Mouse (Mus musculus): Measurements from ENCODE around the gene Nsmf. TPM values are rescaled to one million over a fixed set of nuclear protein-coding genes. Genes with fewer than 3 reads are reported as not detected.

Gene Nsmf
- total RNA-seq, 2 experiments from 2014 or later: 19.8 to 21.2 TPM

- no peak for DNase-seq (ENCODE audit: low spot score)
- intact Hi-C loops (cut with DNase I): no loop called here
These were observed 29.5 kb downstream of the Nsmf start for GRCm38 (mm10) chr2:25083697-25084096.

- DNase-seq (ENCODE audit: low spot score): no peak
These were observed 31.4 kb downstream of the Nsmf start for GRCm38 (mm10) chr2:25085571-25085970.

GRCm38 (mm10) chr2:25087842-25088241 lies 33.7 kb downstream of the Nsmf start:
- no peak for DNase-seq (ENCODE audit: low spot score)
- intact Hi-C loops (cut with DNase I): no loop called here

More at GRCm38 (mm10) chr2:25085571-25085970, 31.4 kb downstream of the Nsmf start:
- intact Hi-C loops (cut with DNase I): no loop called here

- no peak for DNase-seq (ENCODE audit: low spot score)
- intact Hi-C loops (cut with DNase I): no loop called here
These were observed 34.5 kb downstream of the Nsmf start for GRCm38 (mm10) chr2:25088636-25089035.

- intact Hi-C loops (cut with DNase I): no loop called here
These were observed 40.6 kb downstream of the Nsmf start for GRCm38 (mm10) chr2:25094785-25095108.

GRCm38 (mm10) chr2:25095109-25095850 lies 41.1 kb downstream of the Nsmf start, which contains the start of gene Noxa1:
Gene Noxa1 (minus strand): TSS chr2:25095149.
- intact Hi-C loops (cut with DNase I): no loop called here
- DNase-seq (ENCODE audit: low spot score): no peak

More at GRCm38 (mm10) chr2:25094785-25095108, 40.6 kb downstream of the Nsmf start:
- no peak for DNase-seq (ENCODE audit: low spot score)

- intact Hi-C loops (cut with DNase I): loop anchor here (2.0 kb wide), 2 partner anchors 59 to 95 kb away; no protein-coding TSS in a partner anchor
- DNase-seq (ENCODE audit: low spot score): no peak
These were observed 44.0 kb downstream of the Nsmf start for GRCm38 (mm10) chr2:25098005-25098615.

GRCm38 (mm10) chr2:25098956-25099355 lies 44.8 kb downstream of the Nsmf start:
- no peak for DNase-seq (ENCODE audit: low spot score)
- intact Hi-C loops (cut with DNase I): loop anchor here (2.0 kb wide), 2 partner anchors 58 to 94 kb away; no protein-coding TSS in a partner anchor

- no peak for DNase-seq (ENCODE audit: low spot score)
- intact Hi-C loops (cut with DNase I): loop anchor here (2.0 kb wide), 2 partner anchors 57 to 93 kb away; no protein-coding TSS in a partner anchor
These were observed 45.5 kb downstream of the Nsmf start for GRCm38 (mm10) chr2:25099703-25100102.

GRCm38 (mm10) chr2:25104122-25104521 lies 50.0 kb downstream of the Nsmf start:
- no peak for DNase-seq (ENCODE audit: low spot score)
- intact Hi-C loops (cut with DNase I): no loop called here

GRCm38 (mm10) chr2:25106045-25106444 lies 51.9 kb downstream of the Nsmf start:
- intact Hi-C loops (cut with DNase I): no loop called here
- no peak for DNase-seq (ENCODE audit: low spot score)

GRCm38 (mm10) chr2:25109487-25109886 lies 55.3 kb downstream of the Nsmf start:
- no peak for DNase-seq (ENCODE audit: low spot score)
- intact Hi-C loops (cut with DNase I): no loop called here

- DNase-seq (ENCODE audit: low spot score): peak; percentile 20
These were observed 56.5 kb downstream of the Nsmf start for GRCm38 (mm10) chr2:25110505-25111183.

GRCm38 (mm10) chr2:25111184-25111791 lies 57.1 kb downstream of the Nsmf start:
- no peak for DNase-seq (ENCODE audit: low spot score)
- intact Hi-C loops (cut with DNase I): no loop called here

More at GRCm38 (mm10) chr2:25110505-25111183, 56.5 kb downstream of the Nsmf start:
- intact Hi-C loops (cut with DNase I): no loop called here

Small RNAs within 50 kb of the gene (microRNA-seq; reads per million reads assigned to microRNA genes)
- gene Gm24328: not detected
- gene Mir7664: not detected

Other genes starting within 250 kb of the Nsmf start
- gene Ehmt1, start 134.7 kb upstream of the Nsmf start, total RNA-seq (2021): 10 to 100 TPM; 31.6 to 36.5 TPM
- gene Arrdc1, start 119.1 kb upstream of the Nsmf start, total RNA-seq (2021): 1 to 10 TPM; 5.3 to 6.6 TPM
- gene Zmynd19, start 104.6 kb upstream of the Nsmf start, total RNA-seq (2021): 10 to 100 TPM; 16.7 to 16.8 TPM
- 1 to 10 TPM; 3.3 to 4.0 TPM for gene Dph7, start 92.0 kb upstream of the Nsmf start, total RNA-seq (2021)
- gene Mrpl41, start 79.3 kb upstream of the Nsmf start, total RNA-seq (2021): 100 to 1,000 TPM in 1 of 2 experiments, 10 to 100 TPM in 1; 98.7 to 101 TPM
- gene Pnpla7, start 78.3 kb upstream of the Nsmf start, total RNA-seq (2021): 10 to 100 TPM; 22.2 to 23.3 TPM
- gene Entpd8, start 25.9 kb downstream of the Nsmf start, total RNA-seq (2021): not detected
- not detected for gene Noxa1, start 40.8 kb downstream of the Nsmf start, total RNA-seq (2021)
- gene Nrarp, start 126.4 kb downstream of the Nsmf start, total RNA-seq (2021): 10 to 100 TPM in 1 of 2 experiments, 1 to 10 TPM in 1; 7.2 to 11.5 TPM
- gene Tor4a, start 142.5 kb downstream of the Nsmf start, total RNA-seq (2021): 1 to 10 TPM; 4.1 to 4.2 TPM
- gene Nelfb, start 157.1 kb downstream of the Nsmf start, total RNA-seq (2021): 10 to 100 TPM; 36.1 to 40.6 TPM
- gene Stpg3, start 160.3 kb downstream of the Nsmf start, total RNA-seq (2021): not detected
- gene Fam166a, start 164.4 kb downstream of the Nsmf start, total RNA-seq (2021): not detected
- 100 to 1,000 TPM; 258 to 313 TPM for gene Tubb4b, start 170.3 kb downstream of the Nsmf start, total RNA-seq (2021)
- not detected for gene Slc34a3, start 180.0 kb downstream of the Nsmf start, total RNA-seq (2021)
- not detected for gene Rnf224, start 182.4 kb downstream of the Nsmf start, total RNA-seq (2021)
- under 1 TPM in 1 of 2 experiments, not detected in 1; 0.53 TPM for gene Rnf208, start 187.9 kb downstream of the Nsmf start, total RNA-seq (2021)
- gene Cysrt1, start 188.1 kb downstream of the Nsmf start, total RNA-seq (2021): not detected
- 1 to 10 TPM; 1.5 to 1.7 TPM for gene AL732309.1, start 192.5 kb downstream of the Nsmf start, total RNA-seq (2021)
- gene Tmem203, start 201.1 kb downstream of the Nsmf start, total RNA-seq (2021): 10 to 100 TPM; 12.6 to 13.2 TPM
- gene Tprn, start 208.3 kb downstream of the Nsmf start, total RNA-seq (2021): 1 to 10 TPM; 3.6 to 6.0 TPM
- 10 to 100 TPM; 36.7 to 40.5 TPM for gene Ssna1, start 218.1 kb downstream of the Nsmf start, total RNA-seq (2021)
- gene Anapc2, start 218.1 kb downstream of the Nsmf start, total RNA-seq (2021): 10 to 100 TPM; 38.4 to 40.7 TPM
- gene Tmem210, start 233.8 kb downstream of the Nsmf start, total RNA-seq (2021): not detected
- not detected for gene Lrrc26, start 235.6 kb downstream of the Nsmf start, total RNA-seq (2021)